Mouse (Mus musculus): Measurements from ENCODE around the gene Atp12a. TPM values are rescaled to one million over a fixed set of nuclear protein-coding genes. Genes with fewer than 3 reads are reported as not detected.

Atp12a gene
- polyA plus RNA-seq, 1 experiment, result 0.09 TPM

DNA sequence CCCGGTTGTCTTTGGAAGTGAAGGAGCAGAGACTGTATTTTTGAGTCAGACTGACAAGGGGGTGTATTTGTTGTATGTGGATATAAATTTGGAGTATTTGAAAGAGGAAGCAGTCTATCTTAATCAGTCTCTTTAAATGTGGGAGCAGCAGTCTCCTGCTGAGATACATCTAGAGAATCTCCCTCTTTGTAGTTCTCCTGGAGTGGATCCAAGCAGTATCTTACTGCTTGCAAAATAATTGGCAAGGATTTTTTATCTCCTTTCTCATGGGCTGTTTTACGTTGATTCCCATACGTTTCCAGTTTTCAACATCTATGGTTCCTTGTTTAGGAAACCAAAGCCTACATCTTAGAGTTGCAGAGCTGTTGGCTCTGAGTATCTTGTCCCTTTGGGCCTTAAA, 10.1 kb upstream of the Atp12a start:
- Histone ChIP-seq H3K27ac (ENCODE audit: control insufficient read depth, insufficient read depth, low read depth, low read length) (no peak overlapping the region), H3K4me1 (ENCODE audit: control insufficient read depth, insufficient read depth, low read length) (peaks cover 3% of the 10 kb centered on the region; the same call in 1 of the 2 replicates), H3K27me3 (ENCODE audit: control insufficient read depth, insufficient read depth, low read length) (no peaks in the 10 kb centered on the region), H3K4me3 (ENCODE audit: control insufficient read depth, low read depth, low read length) (no peak overlapping the region), H3K36me3 (ENCODE audit: control insufficient read depth, insufficient read depth, low read length) (no peaks in the 10 kb centered on the region)
- TF ChIP-seq CTCF (IDR thresholded peaks at IDR 0.05; ENCODE audit: control insufficient read depth, insufficient read depth, insufficient replicate concordance, low read depth, low read length) (no peak), POLR2A (IDR thresholded peaks at IDR 0.05; ENCODE audit: control insufficient read depth, low read depth, low read length) (no peak)

- Histone ChIP-seq H3K27ac (ENCODE audit: control insufficient read depth, insufficient read depth, low read depth, low read length) (no peak overlapping the region), H3K4me1 (ENCODE audit: control insufficient read depth, insufficient read depth, low read length) (peaks cover 3% of the 10 kb centered on the region; the same call in 1 of the 2 replicates)
- no peak for TF ChIP-seq POLR2A (IDR thresholded peaks at IDR 0.05; ENCODE audit: control insufficient read depth, low read depth, low read length)
- TF ChIP-seq CTCF (IDR thresholded peaks at IDR 0.05; ENCODE audit: control insufficient read depth, insufficient read depth, insufficient replicate concordance, low read depth, low read length), result no peak
Observed at GRCm38 (mm10) chr14:56355396-56355795, 9.5 kb upstream of the Atp12a start.

DNA sequence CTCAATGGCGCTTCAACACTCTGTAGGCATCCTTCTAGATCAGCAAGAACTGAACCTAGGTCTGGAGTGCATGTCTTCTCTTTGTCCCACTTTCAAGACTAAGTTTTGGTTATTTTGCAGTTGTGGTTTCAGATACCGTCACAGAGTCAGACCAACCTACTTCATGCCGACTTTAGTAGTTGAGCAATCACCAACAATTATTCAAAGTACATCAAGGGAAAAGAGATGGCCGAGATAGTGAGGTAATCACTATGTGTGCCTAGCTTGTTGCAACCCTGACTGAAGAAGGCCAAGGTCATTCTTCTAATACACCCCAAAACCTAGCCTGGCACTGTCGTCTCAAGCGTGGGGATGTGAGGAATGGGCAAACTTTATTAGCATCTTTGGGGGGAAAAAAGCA, 8.7 kb upstream of the Atp12a start:
- no peak for TF ChIP-seq POLR2A (IDR thresholded peaks at IDR 0.05; ENCODE audit: control insufficient read depth, low read depth, low read length)
- no peak for TF ChIP-seq CTCF (IDR thresholded peaks at IDR 0.05; ENCODE audit: control insufficient read depth, insufficient read depth, insufficient replicate concordance, low read depth, low read length)
- Histone ChIP-seq H3K36me3 (ENCODE audit: control insufficient read depth, insufficient read depth, low read length) (no peaks in the 10 kb centered on the region), H3K4me1 (ENCODE audit: control insufficient read depth, insufficient read depth, low read length) (peaks cover 3% of the 10 kb centered on the region; the same call in 1 of the 2 replicates), H3K27ac (ENCODE audit: control insufficient read depth, insufficient read depth, low read depth, low read length) (no peak overlapping the region), H3K4me3 (ENCODE audit: control insufficient read depth, low read depth, low read length) (no peak overlapping the region), H3K27me3 (ENCODE audit: control insufficient read depth, insufficient read depth, low read length) (no peaks in the 10 kb centered on the region)

More at GRCm38 (mm10) chr14:56355396-56355795, 9.5 kb upstream of the Atp12a start:
- no peak overlapping the region for H3K4me3 ChIP-seq (ENCODE audit: control insufficient read depth, low read depth, low read length)
- no peaks in the 10 kb centered on the region for H3K36me3 ChIP-seq (ENCODE audit: control insufficient read depth, insufficient read depth, low read length)
- no peaks in the 10 kb centered on the region for H3K27me3 ChIP-seq (ENCODE audit: control insufficient read depth, insufficient read depth, low read length)

- Histone ChIP-seq H3K4me1 (ENCODE audit: control insufficient read depth, insufficient read depth, low read length) (no peaks in the 10 kb centered on the region), H3K4me3 (ENCODE audit: control insufficient read depth, low read depth, low read length) (no peak overlapping the region), H3K27me3 (ENCODE audit: control insufficient read depth, insufficient read depth, low read length) (no peaks in the 10 kb centered on the region), H3K36me3 (ENCODE audit: control insufficient read depth, insufficient read depth, low read length) (no peaks in the 10 kb centered on the region), H3K27ac (ENCODE audit: control insufficient read depth, insufficient read depth, low read depth, low read length) (no peak overlapping the region)
- TF ChIP-seq POLR2A (IDR thresholded peaks at IDR 0.05; ENCODE audit: control insufficient read depth, low read depth, low read length) (no peak), CTCF (IDR thresholded peaks at IDR 0.05; ENCODE audit: control insufficient read depth, insufficient read depth, insufficient replicate concordance, low read depth, low read length) (no peak)
Observed at GRCm38 (mm10) chr14:56358422-56358821, 6.4 kb upstream of the Atp12a start.

GRCm38 (mm10) chr14:56359131-56359530, 5.7 kb upstream of the Atp12a start:
- no peaks in the 10 kb centered on the region for H3K36me3 ChIP-seq (ENCODE audit: control insufficient read depth, insufficient read depth, low read length)
- H3K4me3 ChIP-seq (ENCODE audit: control insufficient read depth, low read depth, low read length), result no peak overlapping the region
- no peaks in the 10 kb centered on the region for H3K27me3 ChIP-seq (ENCODE audit: control insufficient read depth, insufficient read depth, low read length)
- no peaks in the 10 kb centered on the region for H3K4me1 ChIP-seq (ENCODE audit: control insufficient read depth, insufficient read depth, low read length)
- TF ChIP-seq CTCF (IDR thresholded peaks at IDR 0.05; ENCODE audit: control insufficient read depth, insufficient read depth, insufficient replicate concordance, low read depth, low read length), result no peak
- no peak for TF ChIP-seq POLR2A (IDR thresholded peaks at IDR 0.05; ENCODE audit: control insufficient read depth, low read depth, low read length)
- H3K27ac ChIP-seq (ENCODE audit: control insufficient read depth, insufficient read depth, low read depth, low read length), result no peak overlapping the region

DNA sequence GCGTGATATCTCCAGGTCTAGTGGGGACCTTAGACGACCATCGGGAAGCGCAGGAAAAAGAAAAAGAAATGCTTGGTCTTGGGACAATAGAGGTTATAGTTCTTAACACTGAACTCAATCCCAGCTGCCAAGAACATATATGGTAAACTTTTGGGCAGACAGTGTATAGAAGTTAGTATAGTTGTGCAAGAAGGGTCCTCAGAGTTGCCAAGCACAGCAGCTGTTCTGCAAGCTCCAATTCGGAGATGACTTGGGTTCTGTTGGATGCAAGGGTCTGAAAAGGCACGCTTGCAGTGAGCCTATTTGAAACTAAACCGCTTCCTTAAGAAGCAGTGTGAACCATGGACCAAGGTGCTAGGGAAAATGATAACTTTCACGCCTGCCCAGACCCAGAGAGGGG, 424 bp downstream of the Atp12a start:
- no peaks in the 10 kb centered on the region for H3K36me3 ChIP-seq (ENCODE audit: control insufficient read depth, insufficient read depth, low read length)
- H3K27me3 ChIP-seq (ENCODE audit: control insufficient read depth, insufficient read depth, low read length), result no peaks in the 10 kb centered on the region; the same call in 1 of the 2 replicates
- TF ChIP-seq POLR2A (IDR thresholded peaks at IDR 0.05; ENCODE audit: control insufficient read depth, low read depth, low read length), result no peak
- TF ChIP-seq CTCF (IDR thresholded peaks at IDR 0.05; ENCODE audit: control insufficient read depth, insufficient read depth, insufficient replicate concordance, low read depth, low read length), result no peak
- peaks cover 10% of the 10 kb centered on the region for H3K4me1 ChIP-seq (ENCODE audit: control insufficient read depth, insufficient read depth, low read length)
- peak overlapping the region; percentile 78 for H3K4me3 ChIP-seq (ENCODE audit: control insufficient read depth, low read depth, low read length)
- H3K27ac ChIP-seq (ENCODE audit: control insufficient read depth, insufficient read depth, low read depth, low read length), result no peak overlapping the region

DNA sequence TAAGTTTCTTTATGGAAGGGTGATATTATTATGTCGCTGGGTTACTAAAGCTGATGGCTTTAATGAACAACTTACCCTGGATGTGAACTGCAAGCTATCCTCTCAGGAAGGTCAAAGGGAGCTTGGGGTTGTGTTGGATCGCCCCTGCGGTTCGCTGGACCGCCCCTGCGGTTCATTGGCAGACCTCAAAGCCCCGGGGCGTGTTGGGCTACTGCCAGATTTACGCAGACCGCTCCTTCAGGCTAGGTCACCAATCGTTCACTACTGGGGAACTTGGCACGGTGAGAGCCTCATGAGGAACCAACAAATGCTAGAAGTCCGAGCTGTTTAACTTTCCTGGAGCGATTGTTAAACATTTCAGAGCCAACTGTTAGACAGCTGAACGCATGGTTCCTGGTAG, 1.8 kb downstream of the Atp12a start:
- no peaks in the 10 kb centered on the region for H3K36me3 ChIP-seq (ENCODE audit: control insufficient read depth, insufficient read depth, low read length)
- H3K27ac ChIP-seq (ENCODE audit: control insufficient read depth, insufficient read depth, low read depth, low read length), result no peak overlapping the region
- peaks cover 10% of the 10 kb centered on the region for H3K4me1 ChIP-seq (ENCODE audit: control insufficient read depth, insufficient read depth, low read length)
- TF ChIP-seq CTCF (IDR thresholded peaks at IDR 0.05; ENCODE audit: control insufficient read depth, insufficient read depth, insufficient replicate concordance, low read depth, low read length), result no peak
- TF ChIP-seq POLR2A (IDR thresholded peaks at IDR 0.05; ENCODE audit: control insufficient read depth, low read depth, low read length), result no peak
- no peak overlapping the region for H3K4me3 ChIP-seq (ENCODE audit: control insufficient read depth, low read depth, low read length)
- no peaks in the 10 kb centered on the region; the same call in 1 of the 2 replicates for H3K27me3 ChIP-seq (ENCODE audit: control insufficient read depth, insufficient read depth, low read length)

DNA sequence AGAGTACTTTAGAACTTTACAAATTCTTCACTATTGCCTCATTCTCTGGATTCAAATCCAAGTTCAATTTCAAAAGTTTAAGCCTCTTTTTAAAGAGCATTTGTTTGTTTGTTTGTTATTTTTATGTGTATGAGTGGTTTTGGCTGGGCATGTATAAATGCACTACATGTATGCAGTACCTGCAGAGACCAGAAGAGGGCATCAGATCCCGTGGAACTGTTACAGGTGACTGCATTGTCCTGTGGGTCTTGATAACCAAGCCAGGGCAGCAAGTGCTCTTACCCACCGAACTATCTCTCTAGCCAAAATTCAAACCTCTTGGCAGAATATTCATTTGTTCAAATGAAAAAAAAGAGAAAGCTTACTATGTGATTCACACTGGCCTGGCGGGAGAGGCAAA, 4.0 kb downstream of the Atp12a start:
- Histone ChIP-seq H3K4me1 (ENCODE audit: control insufficient read depth, insufficient read depth, low read length) (peaks cover 10% of the 10 kb centered on the region), H3K27ac (ENCODE audit: control insufficient read depth, insufficient read depth, low read depth, low read length) (no peak overlapping the region)
- TF ChIP-seq POLR2A (IDR thresholded peaks at IDR 0.05; ENCODE audit: control insufficient read depth, low read depth, low read length) (no peak), CTCF (IDR thresholded peaks at IDR 0.05; ENCODE audit: control insufficient read depth, insufficient read depth, insufficient replicate concordance, low read depth, low read length) (peak; percentile 37; the same call in 1 of the 2 replicates)

More for the DNA sequence above, 4.0 kb downstream of the Atp12a start:
- Histone ChIP-seq H3K36me3 (ENCODE audit: control insufficient read depth, insufficient read depth, low read length) (no peaks in the 10 kb centered on the region), H3K27me3 (ENCODE audit: control insufficient read depth, insufficient read depth, low read length) (no peaks in the 10 kb centered on the region; the same call in 1 of the 2 replicates), H3K4me3 (ENCODE audit: control insufficient read depth, low read depth, low read length) (no peak overlapping the region)

All from testis, adult 2 months (tissue).